Mouse (Mus musculus) forebrain, embryonic 15.5 days (tissue): ENCODE results near the gene Gm13277. TPM values are rescaled to one million over a fixed set of nuclear protein-coding genes. Genes with fewer than 3 reads are reported as not detected.
"Not testable (repeated sequence)": the region's sequence is repeated elsewhere in the genome, so short reads cannot be mapped to it uniquely, and the experiment has no call there.

Experiments
- ATAC-seq: fragments of 200-750 bp; cut with Nextera tagmentation; replicated peaks from 2 replicates; pipeline ENCODE4 v1.8.0; 2017; ENCODE audit warnings: mild to moderate bottlenecking, moderate TSS enrichment, moderate library complexity
- H3K27ac ChIP-seq: fragments of 300-500 bp; sonication (generic); replicated peaks from 2 replicates; pipeline ENCODE4 v1.5.1; 2015; ENCODE audit warnings: mild to moderate bottlenecking, inconsistent platforms
- H3K27me3 ChIP-seq: fragments of 300-500 bp; sonication (generic); 2 replicates; pipeline ENCODE4 v1.6.1; 2015; ENCODE audit warnings: inconsistent platforms
- H3K36me3 ChIP-seq: fragments of 300-500 bp; sonication (generic); 2 replicates; pipeline ENCODE4 v1.6.1; 2015; ENCODE audit warnings: mild to moderate bottlenecking, inconsistent platforms
- H3K4me1 ChIP-seq: fragments of 300-500 bp; sonication (generic); 2 replicates; pipeline ENCODE4 v1.6.1; 2015; ENCODE audit warnings: inconsistent platforms
- H3K4me2 ChIP-seq: fragments of 300-500 bp; sonication (generic); replicated peaks from 2 replicates; pipeline ENCODE4 v1.6.1; 2015; ENCODE audit warnings: mild to moderate bottlenecking, inconsistent platforms
- H3K4me3 ChIP-seq: fragments of 300-500 bp; sonication (generic); 2 replicates; pipeline ENCODE4 v1.5.1; 2015; ENCODE audit warnings: mild to moderate bottlenecking, inconsistent platforms
- H3K9ac ChIP-seq: fragments of 300-500 bp; sonication (generic); replicated peaks from 2 replicates; pipeline ENCODE4 v1.6.1; 2015; ENCODE audit warnings: mild to moderate bottlenecking, inconsistent platforms
- H3K9me3 ChIP-seq: fragments of 300-500 bp; sonication (generic); 2 replicates; pipeline ENCODE4 v1.6.1; 2016; ENCODE audit warnings: inconsistent platforms
- WGBS: fragments of 180-500 bp; shearing (Covaris S2); methylation state at CpG from one replicate; pipeline ENCODE4 v1.1.7; 2015; ENCODE audit warnings: mixed read lengths; 5-methylcytosine and 5-hydroxymethylcytosine counted together
- polyA plus RNA-seq: library from polyadenylated mRNA; unstranded; fragments of >200 nt; fragmentation: Nextera tagmentation; extraction: Ambion mirVana; gene quantifications from 2 replicates; pipeline ENCODE4 v1.2.1, GENCODE M21; 2015

Gene Gm13277
- polyA plus RNA-seq, result not detected in 2 replicates

- WGBS, result 0% methylated on average over 7 of the region's 28 CpGs
- not testable (repeated sequence) for H3K4me2 ChIP-seq, H3K27ac ChIP-seq, H3K4me1 ChIP-seq, H3K9ac ChIP-seq, ATAC-seq, H3K36me3 ChIP-seq, H3K4me3 ChIP-seq, H3K27me3 ChIP-seq, H3K9me3 ChIP-seq
These were observed at the start of gene Gm13277 for GRCm38 (mm10) chr4:88788402-88788801. TSS of gene Gm13277 (plus strand) at chr4:88788632.

- no peaks in the 10 kb centered on the region for H3K36me3 ChIP-seq
- no peaks in the 10 kb centered on the region for H3K9me3 ChIP-seq
- no peak overlapping the region for H3K27ac ChIP-seq
- H3K4me2 ChIP-seq, result no peak overlapping the region
- WGBS, result 89% methylated on average over 6 of the region's 6 CpGs
- no peak overlapping the region for H3K9ac ChIP-seq
- H3K4me3 ChIP-seq, result no peak overlapping the region
- H3K4me1 ChIP-seq, result no peaks in the 10 kb centered on the region
- H3K27me3 ChIP-seq, result no peaks in the 10 kb centered on the region
- ATAC-seq, result no peak
These were observed 49.4 kb upstream of the Gm13277 start for GRCm38 (mm10) chr4:88739036-88739435.

- no peaks in the 10 kb centered on the region for H3K36me3 ChIP-seq
- H3K27ac ChIP-seq, result no peak overlapping the region
- no peaks in the 10 kb centered on the region for H3K9me3 ChIP-seq
- WGBS, result 95% methylated on average over 4 of the region's 4 CpGs
- ATAC-seq, result no peak
- H3K27me3 ChIP-seq, result no peaks in the 10 kb centered on the region
- H3K9ac ChIP-seq, result no peak overlapping the region
- no peak overlapping the region for H3K4me2 ChIP-seq
- no peak overlapping the region for H3K4me3 ChIP-seq
- H3K4me1 ChIP-seq, result no peaks in the 10 kb centered on the region
These were observed 47.0 kb upstream of the Gm13277 start for GRCm38 (mm10) chr4:88741426-88741825.

- ATAC-seq, result no peak
- H3K4me3 ChIP-seq, result no peak overlapping the region
- 69% methylated on average over 7 of the region's 7 CpGs for WGBS
- no peaks in the 10 kb centered on the region for H3K27me3 ChIP-seq
- no peak overlapping the region for H3K27ac ChIP-seq
- no peaks in the 10 kb centered on the region for H3K4me1 ChIP-seq
- no peaks in the 10 kb centered on the region for H3K9me3 ChIP-seq
- no peak overlapping the region for H3K9ac ChIP-seq
- H3K4me2 ChIP-seq, result no peak overlapping the region
- no peaks in the 10 kb centered on the region for H3K36me3 ChIP-seq
These were observed 45.6 kb upstream of the Gm13277 start for GRCm38 (mm10) chr4:88742771-88743371.

- Histone ChIP-seq H3K4me2 (no peak overlapping the region), H3K4me1 (no peaks in the 10 kb centered on the region), H3K27ac (no peak overlapping the region), H3K36me3 (no peaks in the 10 kb centered on the region), H3K9ac (no peak overlapping the region), H3K27me3 (no peaks in the 10 kb centered on the region), H3K4me3 (no peak overlapping the region), H3K9me3 (no peaks in the 10 kb centered on the region)
- WGBS, result 55% methylated on average over 3 of the region's 3 CpGs
- ATAC-seq, result no peak
These were observed 44.2 kb upstream of the Gm13277 start for GRCm38 (mm10) chr4:88744207-88744606.

GRCm38 (mm10) chr4:88749926-88750325 is 38.5 kb upstream of the Gm13277 start:
- H3K4me3 ChIP-seq, result no peak overlapping the region
- no peak for ATAC-seq
- H3K27me3 ChIP-seq, result no peaks in the 10 kb centered on the region
- no peaks in the 10 kb centered on the region for H3K36me3 ChIP-seq
- H3K4me1 ChIP-seq, result no peaks in the 10 kb centered on the region
- no peak overlapping the region for H3K27ac ChIP-seq
- no peak overlapping the region for H3K4me2 ChIP-seq
- H3K9me3 ChIP-seq, result no peaks in the 10 kb centered on the region
- no peak overlapping the region for H3K9ac ChIP-seq
- WGBS, result 75% methylated on average over 6 of the region's 6 CpGs

- H3K4me3 ChIP-seq, H3K9me3 ChIP-seq, H3K9ac ChIP-seq, ATAC-seq, H3K27ac ChIP-seq, H3K36me3 ChIP-seq, H3K4me2 ChIP-seq, H3K27me3 ChIP-seq, H3K4me1 ChIP-seq: not testable (repeated sequence)
- 75% methylated on average over 15 of the region's 15 CpGs for WGBS
These were observed 33.6 kb upstream of the Gm13277 start, which contains the start of gene Gm13271 for GRCm38 (mm10) chr4:88754818-88755340. TSS of gene Gm13271 (plus strand) at chr4:88754868.

- peak overlapping the region; percentile 89 for H3K4me2 ChIP-seq
- 11% methylated on average over 28 of the region's 31 CpGs for whole genome bisulfite sequencing
- not testable (repeated sequence) for H3K4me1 ChIP-seq, ATAC-seq, H3K36me3 ChIP-seq, H3K27me3 ChIP-seq, H3K9me3 ChIP-seq
- peak overlapping the region; percentile 35 for H3K9ac ChIP-seq
- H3K4me3 ChIP-seq, result peak overlapping the region; percentile 47
- H3K27ac ChIP-seq, result peak overlapping the region; percentile 19
These were observed 31.6 kb upstream of the Gm13277 start for GRCm38 (mm10) chr4:88756581-88757513.

GRCm38 (mm10) chr4:88757628-88758031 is 30.8 kb upstream of the Gm13277 start:
- Histone ChIP-seq H3K27ac (peak overlapping the region; percentile 19), H3K4me3 (peak overlapping the region; percentile 47), H3K9ac (peak overlapping the region; percentile 35), H3K4me2 (peak overlapping the region; percentile 89)
- ATAC-seq, result peak; percentile 100
- not testable (repeated sequence) for H3K36me3 ChIP-seq, H3K9me3 ChIP-seq, H3K27me3 ChIP-seq, H3K4me1 ChIP-seq
- WGBS, result under 1% methylated on average over 21 of the region's 21 CpGs

- ATAC-seq, H3K4me1 ChIP-seq, H3K36me3 ChIP-seq, H3K4me2 ChIP-seq, H3K4me3 ChIP-seq, H3K27me3 ChIP-seq, H3K9me3 ChIP-seq, H3K27ac ChIP-seq, H3K9ac ChIP-seq: not testable (repeated sequence)
- WGBS, result 81% methylated on average over 9 of the region's 9 CpGs
These were observed 29.7 kb upstream of the Gm13277 start for GRCm38 (mm10) chr4:88758751-88759150.

- peak within 1 kb of the TSS; percentile 36 for H3K4me3 ChIP-seq
- WGBS, result 33% methylated on average over 10 of the region's 14 CpGs
- H3K4me2 ChIP-seq, result peak within 1 kb of the TSS; percentile 63
- H3K9me3 ChIP-seq, H3K27me3 ChIP-seq, H3K27ac ChIP-seq, H3K4me1 ChIP-seq, H3K36me3 ChIP-seq, ATAC-seq: not testable (repeated sequence)
- 0 out of 2 replicates have a peak within 1 kb of the TSS, but pooled peaks have one; percentile 16 for H3K9ac ChIP-seq
These were observed 28.7 kb upstream of the Gm13277 start, which contains the start of gene Gm13283 for GRCm38 (mm10) chr4:88759610-88760268. TSS of gene Gm13283 (plus strand) at chr4:88760119.

- not testable (repeated sequence) for H3K36me3 ChIP-seq, H3K4me1 ChIP-seq, ATAC-seq, H3K27ac ChIP-seq, H3K9me3 ChIP-seq, H3K27me3 ChIP-seq
- H3K4me2 ChIP-seq, result peak overlapping the region; percentile 63
- H3K4me3 ChIP-seq, result peak overlapping the region; percentile 36
- WGBS, result under 1% methylated on average over 24 of the region's 28 CpGs
- 0 out of 2 replicates have a peak overlapping the region, but pooled peaks have one; percentile 16 for H3K9ac ChIP-seq
These were observed 28.0 kb upstream of the Gm13277 start for GRCm38 (mm10) chr4:88760431-88760830.
